Mouse (Mus musculus) intestine, embryonic 14.5 days (tissue): ENCODE measurements around the gene Cbln1. TPM values are rescaled to one million over a fixed set of nuclear protein-coding genes. Genes with fewer than 3 reads are reported as not detected.

Experiments used
- ATAC-seq: fragments of 200-750 bp; cut with Nextera tagmentation; replicated peaks from 2 replicates; pipeline ENCODE4 v1.8.0; 2017; ENCODE audit warnings: low read depth, moderate number of reproducible peaks, moderate TSS enrichment, moderate library complexity; ENCODE audit not compliant: low FRiP score, low TSS enrichment
- DNase-seq: peaks from one replicate; pipeline ENCODE4 v3.0.0-alpha.2; 2018; ENCODE audit warnings: low spot score
- H3K27ac ChIP-seq: fragments of 300-500 bp; sonication (generic); 2 replicates; pipeline ENCODE4 v1.5.1; 2014; ENCODE audit warnings: low read depth, mild to moderate bottlenecking, control low read depth
- H3K27me3 ChIP-seq: fragments of 300-500 bp; sonication (generic); replicated peaks from 2 replicates; pipeline ENCODE4 v1.6.1; 2014; ENCODE audit warnings: low read length, control low read depth; ENCODE audit not compliant: control insufficient read depth, insufficient read depth
- H3K36me3 ChIP-seq: fragments of 300-500 bp; sonication (generic); 2 replicates; pipeline ENCODE4 v1.6.1; 2014; ENCODE audit warnings: low read length, control low read depth; ENCODE audit not compliant: control insufficient read depth, insufficient read depth
- H3K4me1 ChIP-seq: fragments of 300-500 bp; sonication (generic); replicated peaks from 2 replicates; pipeline ENCODE4 v1.6.1; 2014; ENCODE audit warnings: low read length, control low read depth, mixed read lengths; ENCODE audit not compliant: control insufficient read depth, insufficient read depth
- H3K4me2 ChIP-seq: fragments of 300-500 bp; sonication (generic); 2 replicates; pipeline ENCODE4 v1.6.1; 2014; ENCODE audit warnings: low read length
- H3K4me3 ChIP-seq: fragments of 300-500 bp; sonication (generic); 2 replicates; pipeline ENCODE4 v1.5.1; 2014; ENCODE audit warnings: low read depth, low read length, control low read depth, mixed read lengths
- H3K9ac ChIP-seq: fragments of 300-500 bp; sonication (generic); 2 replicates; pipeline ENCODE4 v1.6.1; 2014; ENCODE audit warnings: mild to moderate bottlenecking, low read length
- H3K9me3 ChIP-seq: fragments of 300-500 bp; sonication (generic); 2 replicates; pipeline ENCODE4 v1.6.1; 2016; ENCODE audit warnings: low read length, control low read depth; ENCODE audit not compliant: control insufficient read depth
- WGBS: fragments of 180-500 bp; shearing (Covaris S2); extraction: QIAGEN DNeasy Blood & Tissue Kit; methylation state at CpG from one replicate; pipeline ENCODE4 v1.1.7; 2014; 5-methylcytosine and 5-hydroxymethylcytosine counted together
- polyA plus RNA-seq: library from polyadenylated mRNA; unstranded; fragments of >200 nt; fragmentation: Nextera tagmentation; extraction: Ambion mirVana; gene quantifications from 2 replicates; pipeline ENCODE4 v1.2.1, GENCODE M21; 2014

Cbln1 gene
- 0.08 and 0.26 TPM in 2 replicates for polyA plus RNA-seq

- Histone ChIP-seq H3K9me3 (no peaks in the 10 kb centered on the region), H3K27ac (no peak within 1 kb of the TSS), H3K4me3 (peak within 1 kb of the TSS; percentile 43), H3K9ac (no peak within 1 kb of the TSS; the same call in 1 of the 2 replicates), H3K4me2 (peak within 1 kb of the TSS; percentile 91), H3K36me3 (no peaks in the 10 kb centered on the region), H3K4me1 (peaks cover 22% of the 10 kb centered on the region), H3K27me3 (peaks cover 90% of the 10 kb centered on the region)
- ATAC-seq = peak; percentile 96
- WGBS = under 1% methylated on average over 87 of the region's 122 CpGs
- peak; percentile 93 for DNase-seq
Measured at GRCm38 (mm10) chr8:87472271-87473236, at the start of gene Cbln1. Gene Cbln1, minus strand, starts transcription at chr8:87472609.

- WGBS = 93% methylated on average over 3 of the region's 3 CpGs
- Histone ChIP-seq H3K4me3 (no peak overlapping the region), H3K9me3 (0 out of 2 replicates have a peak, but pooled peaks cover 2% of the 10 kb centered on the region), H3K36me3 (no peaks in the 10 kb centered on the region), H3K4me2 (no peak overlapping the region), H3K4me1 (no peaks in the 10 kb centered on the region), H3K27me3 (no peaks in the 10 kb centered on the region), H3K27ac (no peak overlapping the region), H3K9ac (no peak overlapping the region)
- no peak for ATAC-seq
- no peak for DNase-seq
Measured at GRCm38 (mm10) chr8:87517132-87517531, 44.7 kb upstream of the Cbln1 start.

- no peaks in the 10 kb centered on the region for H3K36me3 ChIP-seq
- H3K4me3 ChIP-seq = no peak overlapping the region
- DNase-seq (no peak), ATAC-seq (no peak)
- WGBS = 86% methylated on average over 5 of the region's 5 CpGs
- 0 out of 2 replicates have a peak, but pooled peaks cover 2% of the 10 kb centered on the region for H3K9me3 ChIP-seq
- no peak overlapping the region for H3K27ac ChIP-seq
- H3K4me1 ChIP-seq = no peaks in the 10 kb centered on the region
- no peak overlapping the region for H3K9ac ChIP-seq
- H3K4me2 ChIP-seq = no peak overlapping the region
- no peaks in the 10 kb centered on the region for H3K27me3 ChIP-seq
Measured at GRCm38 (mm10) chr8:87513796-87514195, 41.4 kb upstream of the Cbln1 start.

DNA sequence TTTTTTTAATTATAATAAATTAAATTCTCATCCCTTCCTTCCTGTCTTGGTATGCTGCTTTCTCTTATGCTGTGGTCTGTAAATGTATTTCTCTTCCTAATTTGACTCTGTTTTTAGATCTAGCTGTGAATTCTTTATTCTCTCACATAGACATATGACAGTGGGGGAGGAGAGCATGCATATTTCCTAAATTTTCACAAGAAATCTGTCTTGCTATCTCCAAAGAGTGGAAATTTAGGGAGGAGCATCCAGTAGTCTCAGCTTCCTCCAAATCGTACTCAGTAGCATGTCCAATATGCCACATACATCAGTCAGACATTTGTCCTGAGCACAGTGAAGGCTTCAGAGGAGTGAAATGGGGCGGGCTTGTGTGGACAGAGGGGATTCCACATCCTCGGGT lies 40.9 kb upstream of the Cbln1 start:
- ATAC-seq (no peak), DNase-seq (no peak)
- no peak overlapping the region for H3K4me3 ChIP-seq
- 0 out of 2 replicates have a peak, but pooled peaks cover 2% of the 10 kb centered on the region for H3K9me3 ChIP-seq
- H3K27me3 ChIP-seq = no peaks in the 10 kb centered on the region
- 74% methylated on average over 3 of the region's 3 CpGs for WGBS
- no peak overlapping the region for H3K27ac ChIP-seq
- H3K36me3 ChIP-seq = no peaks in the 10 kb centered on the region
- no peaks in the 10 kb centered on the region for H3K4me1 ChIP-seq
- no peak overlapping the region for H3K4me2 ChIP-seq
- H3K9ac ChIP-seq = no peak overlapping the region

- no peak for ATAC-seq
- Histone ChIP-seq H3K9ac (no peak overlapping the region), H3K4me2 (no peak overlapping the region), H3K4me1 (no peaks in the 10 kb centered on the region), H3K9me3 (0 out of 2 replicates have a peak, but pooled peaks cover 2% of the 10 kb centered on the region), H3K36me3 (no peaks in the 10 kb centered on the region), H3K27me3 (no peaks in the 10 kb centered on the region), H3K27ac (no peak overlapping the region), H3K4me3 (no peak overlapping the region)
- WGBS = 86% methylated on average over 6 of the region's 6 CpGs
- DNase-seq = no peak
Measured at GRCm38 (mm10) chr8:87512636-87513035, 40.2 kb upstream of the Cbln1 start.

DNA sequence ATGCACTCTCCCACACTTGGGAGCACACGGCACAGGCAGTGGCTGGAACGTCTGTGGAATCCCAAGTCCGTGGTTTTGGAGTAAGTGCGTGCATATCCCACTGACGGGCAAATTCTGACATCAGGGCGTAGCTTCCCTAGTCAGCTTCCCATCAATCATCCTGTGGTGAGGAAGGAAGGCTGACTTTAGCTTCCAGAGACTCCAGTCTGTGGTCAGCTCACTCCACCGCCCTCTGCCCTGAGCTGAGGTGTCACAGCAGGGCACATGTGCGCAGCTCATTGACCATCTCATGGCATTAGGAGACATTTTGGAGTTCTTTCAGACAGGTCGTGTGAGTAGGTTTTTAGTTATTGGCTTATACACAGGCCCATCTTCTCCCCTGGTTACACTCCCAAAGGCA lies 34.6 kb upstream of the Cbln1 start:
- H3K36me3 ChIP-seq = no peaks in the 10 kb centered on the region
- no peak overlapping the region for H3K4me2 ChIP-seq
- DNase-seq = no peak

DNA sequence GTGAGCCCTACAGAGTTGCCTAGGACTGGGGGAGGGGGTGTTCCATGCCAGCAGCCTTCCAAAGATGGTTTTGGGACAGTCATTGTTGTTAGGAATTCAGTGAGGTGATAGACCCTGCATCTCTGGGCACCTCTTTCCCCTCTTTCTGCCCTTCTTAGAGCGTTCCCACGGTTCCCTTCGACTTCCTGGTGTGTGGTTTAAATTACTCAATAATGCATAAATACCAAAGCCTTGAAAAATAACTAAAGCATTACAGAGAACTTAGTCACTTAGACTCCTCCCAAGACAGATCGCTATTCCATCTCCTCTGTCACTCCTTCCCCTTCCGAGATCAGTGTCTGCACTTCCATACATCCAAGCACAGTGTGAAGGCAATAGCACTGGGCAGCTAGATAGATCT lies 32.0 kb upstream of the Cbln1 start:
- ATAC-seq = no peak
- 72% methylated on average over 5 of the region's 5 CpGs for WGBS
- no peak overlapping the region for H3K4me3 ChIP-seq
- no peaks in the 10 kb centered on the region for H3K36me3 ChIP-seq
- no peak overlapping the region for H3K27ac ChIP-seq
- no peak overlapping the region for H3K9ac ChIP-seq
- no peaks in the 10 kb centered on the region for H3K9me3 ChIP-seq
- no peak overlapping the region for H3K4me2 ChIP-seq
- no peaks in the 10 kb centered on the region for H3K27me3 ChIP-seq
- no peaks in the 10 kb centered on the region for H3K4me1 ChIP-seq
- DNase-seq = no peak

More for the DNA sequence above, 34.6 kb upstream of the Cbln1 start:
- H3K9me3 ChIP-seq = no peaks in the 10 kb centered on the region
- no peaks in the 10 kb centered on the region for H3K27me3 ChIP-seq
- H3K4me3 ChIP-seq = no peak overlapping the region
- no peak overlapping the region for H3K27ac ChIP-seq
- no peak overlapping the region for H3K9ac ChIP-seq
- no peaks in the 10 kb centered on the region for H3K4me1 ChIP-seq
- 48% methylated on average over 9 of the region's 9 CpGs for WGBS
- no peak for ATAC-seq

- no peak overlapping the region for H3K27ac ChIP-seq
- H3K4me1 ChIP-seq = no peaks in the 10 kb centered on the region
- no peaks in the 10 kb centered on the region for H3K36me3 ChIP-seq
- DNase-seq = no peak
- no peaks in the 10 kb centered on the region for H3K27me3 ChIP-seq
- no peaks in the 10 kb centered on the region for H3K9me3 ChIP-seq
- ATAC-seq = no peak
- 76% methylated on average over 6 of the region's 6 CpGs for WGBS
- H3K4me2 ChIP-seq = no peak overlapping the region
- H3K9ac ChIP-seq = no peak overlapping the region
- no peak overlapping the region for H3K4me3 ChIP-seq
Measured at GRCm38 (mm10) chr8:87502684-87503083, 30.3 kb upstream of the Cbln1 start.
